Mouse (Mus musculus) CH12F3 (cell line): ENCODE measurements at regions not wholly inside any gene's neighbourhood (a gene's known extent, or its start where the extent isn't known, plus 50 kb on each side); places are given as distances from the start of the nearest gene placed in this dataset.

Experiments used
- in situ Hi-C: fragments of 300-500 bp; cut with MboI; formaldehyde crosslinking; loops from 2 replicates; pipeline ENCODE4 v1.14.3; 2020; ENCODE audit warnings: low sequenced_read_pairs

- in situ Hi-C loops, result no loop called here
These were observed 53.0 kb upstream of the Mef2c start for GRCm38 (mm10) chr13:83450820-83451219.

- in situ Hi-C loops, result no loop called here
These were observed 50.8 kb upstream of the Mef2c start for GRCm38 (mm10) chr13:83452987-83453386.
